Mouse (Mus musculus) forebrain, embryonic 11.5 days (tissue): ENCODE data around the gene Slc22a14. TPM values are rescaled to one million over a fixed set of nuclear protein-coding genes. Genes with fewer than 3 reads are reported as not detected.

ENCODE experiments used
- ATAC-seq: fragments of 200-750 bp; cut with Nextera tagmentation; replicated peaks from 2 replicates; pipeline ENCODE4 v1.8.0; 2017; ENCODE audit warnings: moderate TSS enrichment; ENCODE audit not compliant: low FRiP score
- DNase-seq: peaks from one replicate; pipeline ENCODE4 v3.0.0-alpha.2; 2017; ENCODE audit warnings: low spot score
- H3K27ac ChIP-seq: fragments of 300-500 bp; sonication (generic); 2 replicates; pipeline ENCODE4 v1.5.1; 2014; ENCODE audit warnings: low read depth, low read length
- H3K27me3 ChIP-seq: fragments of 300-500 bp; sonication (generic); 2 replicates; pipeline ENCODE4 v1.6.1; 2014; ENCODE audit warnings: mild to moderate bottlenecking, low read length, mixed read lengths; ENCODE audit not compliant: control insufficient read depth, insufficient read depth
- H3K36me3 ChIP-seq: fragments of 300-500 bp; sonication (generic); 2 replicates; pipeline ENCODE4 v1.6.1; 2014; ENCODE audit warnings: mild to moderate bottlenecking, low read length, moderate library complexity, mixed read lengths; ENCODE audit not compliant: control insufficient read depth, insufficient read depth
- H3K4me1 ChIP-seq: fragments of 300-500 bp; sonication (generic); replicated peaks from 2 replicates; pipeline ENCODE4 v1.6.1; 2014; ENCODE audit warnings: low read length, mixed read lengths; ENCODE audit not compliant: control insufficient read depth, insufficient read depth
- H3K4me2 ChIP-seq: fragments of 300-500 bp; sonication (generic); 2 replicates; pipeline ENCODE4 v1.6.1; 2014; ENCODE audit warnings: low read depth, mild to moderate bottlenecking, low read length, moderate library complexity, mixed read lengths; ENCODE audit not compliant: severe bottlenecking
- H3K4me3 ChIP-seq: fragments of 300-500 bp; sonication (generic); 2 replicates; pipeline ENCODE4 v1.5.1; 2014; ENCODE audit warnings: low read depth, low read length
- H3K9ac ChIP-seq: fragments of 300-500 bp; sonication (generic); 2 replicates; pipeline ENCODE4 v1.6.1; 2014; ENCODE audit warnings: low read length
- H3K9me3 ChIP-seq: fragments of 300-500 bp; sonication (generic); 2 replicates; pipeline ENCODE4 v1.6.1; 2016; ENCODE audit warnings: low read length, mixed read lengths; ENCODE audit not compliant: control insufficient read depth
- WGBS: fragments of 180-500 bp; shearing (Covaris S2); extraction: QIAGEN DNeasy Blood & Tissue Kit; methylation state at CpG from one replicate; pipeline ENCODE4 v1.1.7; 2014; 5-methylcytosine and 5-hydroxymethylcytosine counted together
- polyA plus RNA-seq: library from polyadenylated mRNA; unstranded; fragments of >200 nt; fragmentation: Nextera tagmentation; extraction: Ambion mirVana; gene quantifications from 2 replicates; pipeline ENCODE4 v1.2.1, GENCODE M21; 2014

The Slc22a14 gene
- polyA plus RNA-seq, 1 experiment from 2014 or later, result not detected

GRCm38 (mm10) chr9:119179292-119179691 lies 186.1 kb downstream of the Slc22a14 start:
- H3K4me1 ChIP-seq, result no peaks in the 10 kb centered on the region
- WGBS, result 85% methylated on average over 11 of the region's 11 CpGs
- H3K4me2 ChIP-seq, result no peak overlapping the region
- no peak overlapping the region for H3K4me3 ChIP-seq
- no peak for DNase-seq
- H3K36me3 ChIP-seq, result no peaks in the 10 kb centered on the region
- no peak for ATAC-seq
- no peaks in the 10 kb centered on the region for H3K27me3 ChIP-seq
- H3K27ac ChIP-seq, result no peak overlapping the region
- H3K9ac ChIP-seq, result no peak overlapping the region
- H3K9me3 ChIP-seq, result no peaks in the 10 kb centered on the region

- no peak for ATAC-seq
- Histone ChIP-seq H3K4me1 (no peaks in the 10 kb centered on the region), H3K4me3 (no peak overlapping the region), H3K9me3 (no peaks in the 10 kb centered on the region), H3K27me3 (no peaks in the 10 kb centered on the region), H3K4me2 (no peak overlapping the region), H3K27ac (no peak overlapping the region), H3K36me3 (no peaks in the 10 kb centered on the region), H3K9ac (no peak overlapping the region)
- WGBS, result 92% methylated on average over 2 of the region's 2 CpGs
- DNase-seq, result no peak
Measured at GRCm38 (mm10) chr9:119167608-119168007, 197.7 kb downstream of the Slc22a14 start.

- WGBS, result 93% methylated on average over 6 of the region's 6 CpGs
- Histone ChIP-seq H3K9ac (no peak overlapping the region), H3K9me3 (no peaks in the 10 kb centered on the region), H3K36me3 (no peaks in the 10 kb centered on the region), H3K27me3 (no peaks in the 10 kb centered on the region), H3K27ac (no peak overlapping the region), H3K4me1 (no peaks in the 10 kb centered on the region), H3K4me2 (no peak overlapping the region), H3K4me3 (no peak overlapping the region)
- no peak for ATAC-seq
- DNase-seq, result no peak
Measured at GRCm38 (mm10) chr9:119165548-119165947, 199.8 kb downstream of the Slc22a14 start.

GRCm38 (mm10) chr9:119164743-119165142 lies 200.6 kb downstream of the Slc22a14 start:
- no peak overlapping the region for H3K9ac ChIP-seq
- no peak for DNase-seq

GRCm38 (mm10) chr9:119160689-119161088 lies 204.7 kb downstream of the Slc22a14 start:
- Histone ChIP-seq H3K9ac (no peak overlapping the region), H3K36me3 (no peaks in the 10 kb centered on the region), H3K4me3 (no peak overlapping the region), H3K27me3 (peaks cover 3% of the 10 kb centered on the region; the same call in 1 of the 2 replicates), H3K4me1 (no peaks in the 10 kb centered on the region), H3K4me2 (no peak overlapping the region), H3K27ac (no peak overlapping the region), H3K9me3 (no peaks in the 10 kb centered on the region)
- 91% methylated on average over 3 of the region's 3 CpGs for WGBS
- ATAC-seq (no peak), DNase-seq (no peak)

More at GRCm38 (mm10) chr9:119164743-119165142, 200.6 kb downstream of the Slc22a14 start:
- no peaks in the 10 kb centered on the region for H3K4me1 ChIP-seq
- H3K36me3 ChIP-seq, result no peaks in the 10 kb centered on the region
- 90% methylated on average over 7 of the region's 7 CpGs for WGBS
- no peaks in the 10 kb centered on the region for H3K27me3 ChIP-seq
- no peak for ATAC-seq
- H3K27ac ChIP-seq, result no peak overlapping the region
- H3K4me3 ChIP-seq, result no peak overlapping the region
- H3K4me2 ChIP-seq, result no peak overlapping the region
- no peaks in the 10 kb centered on the region for H3K9me3 ChIP-seq

- H3K9ac ChIP-seq, result no peak within 1 kb of the TSS
- H3K27me3 ChIP-seq, result peaks cover 3% of the 10 kb centered on the region; the same call in 1 of the 2 replicates
- H3K36me3 ChIP-seq, result no peaks in the 10 kb centered on the region
- H3K9me3 ChIP-seq, result no peaks in the 10 kb centered on the region
- no peak within 1 kb of the TSS for H3K27ac ChIP-seq
- no peak within 1 kb of the TSS for H3K4me3 ChIP-seq
- no peaks in the 10 kb centered on the region for H3K4me1 ChIP-seq
- no peak within 1 kb of the TSS for H3K4me2 ChIP-seq
- DNase-seq (no peak), ATAC-seq (no peak)
- 58% methylated on average over 4 of the region's 4 CpGs for WGBS
Measured at GRCm38 (mm10) chr9:119158861-119159260, 206.5 kb downstream of the Slc22a14 start, which contains the start of gene Gm47289. Gene Gm47289 (plus strand): TSS chr9:119159161.

GRCm38 (mm10) chr9:119156278-119157201 lies 208.8 kb downstream of the Slc22a14 start, which contains the start of gene Acaa1b:
Gene Acaa1b (minus strand): TSS chr9:119157093.
- peak; percentile 90 for ATAC-seq

GRCm38 (mm10) chr9:119155826-119156225 lies 209.5 kb downstream of the Slc22a14 start:
- no peak overlapping the region for H3K27ac ChIP-seq
- H3K4me2 ChIP-seq, result no peak overlapping the region
- 0 out of 2 replicates have a peak, but pooled peaks have one; percentile 29 for ATAC-seq
- H3K27me3 ChIP-seq, result peaks cover 3% of the 10 kb centered on the region; the same call in 1 of the 2 replicates
- no peak overlapping the region for H3K4me3 ChIP-seq
- no peaks in the 10 kb centered on the region for H3K36me3 ChIP-seq
- H3K4me1 ChIP-seq, result no peaks in the 10 kb centered on the region
- 61% methylated on average over 7 of the region's 7 CpGs for WGBS
- H3K9me3 ChIP-seq, result no peaks in the 10 kb centered on the region
- no peak overlapping the region for H3K9ac ChIP-seq
- DNase-seq, result no peak

More at GRCm38 (mm10) chr9:119156278-119157201, 208.8 kb downstream of the Slc22a14 start, which contains the start of gene Acaa1b:
- Histone ChIP-seq H3K4me1 (no peaks in the 10 kb centered on the region), H3K9me3 (no peaks in the 10 kb centered on the region), H3K27ac (no peak within 1 kb of the TSS), H3K36me3 (no peaks in the 10 kb centered on the region), H3K4me2 (peak within 1 kb of the TSS; percentile 60), H3K4me3 (peak within 1 kb of the TSS; percentile 43), H3K27me3 (peaks cover 3% of the 10 kb centered on the region; the same call in 1 of the 2 replicates), H3K9ac (peak within 1 kb of the TSS; percentile 35; the same call in 1 of the 2 replicates)
- peak; percentile 89 for DNase-seq
- 1% methylated on average over 65 of the region's 65 CpGs for WGBS
